Comparison of ENCODE assay signal across 28 mouse cellular contexts in the genomic region with DNA sequence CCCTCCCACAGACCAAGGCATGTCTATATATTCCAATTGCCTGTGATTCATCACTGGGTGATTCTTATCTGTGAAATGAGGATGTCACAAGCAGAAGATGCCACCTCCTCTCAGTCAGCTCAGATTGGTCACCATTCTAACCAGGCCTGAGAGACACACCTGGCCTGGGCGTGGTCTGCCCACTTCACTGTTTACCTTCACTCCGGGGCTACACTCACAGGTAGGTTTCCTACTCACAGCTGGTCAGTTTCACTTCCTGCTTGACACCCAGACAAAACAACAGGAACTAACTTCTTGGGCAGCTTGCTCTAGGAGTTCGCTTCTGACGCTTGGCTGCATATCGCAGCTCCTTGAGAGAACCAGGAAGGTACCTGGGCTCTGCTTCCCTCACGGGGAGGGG. TPM values are rescaled to one million over a fixed set of nuclear protein-coding genes. Genes with fewer than 3 reads are reported as not detected.
DNase-seq lines count a peak whose midpoint lies in the region; ATAC-seq and TF ChIP-seq lines count a peak whose summit lies in the region.
"Had no signal": no experiment of that assay in that cellular context is flagged by ENCODE, and none has a peak within 500 bp of the region (broad histone marks: within the 10 kb centered on the region; RNA-seq: fewer than 3 reads in every experiment).

No protein-coding gene starts in this region.

- H3K9ac ChIP-seq in lung, postnatal 0 days (replicated peaks; ENCODE audit: low read depth), result no peak overlapping the region
- H3K9ac ChIP-seq in intestine, embryonic 15.5 days, result no peak overlapping the region
- H3K9ac ChIP-seq: heart, embryonic 13.5 days; hindbrain, embryonic 12.5 days; liver, embryonic 15.5 days; midbrain, embryonic 13.5 days had no signal

- peak; percentile 35 for DNase-seq in lung, postnatal 25 days (ENCODE audit: low spot score)
- DNase-seq in lung, postnatal 0 days (ENCODE audit: low spot score), result no peak
- peak; percentile 79 for DNase-seq in A20 (ENCODE audit: low read depth, low spot score)
- DNase-seq in heart, postnatal 4 days, result no peak
- DNase-seq in frontal cortex, postnatal 25 days (ENCODE audit: low spot score in 2 of 2), result no peak
- DNase-seq in layer of hippocampus, postnatal 10 days (ENCODE audit: low spot score in 2 of 2), result no peak
- DNase-seq: adrenal gland, postnatal 10 days; cerebellum, adult 2 months; gastrocnemius, postnatal 25 days; heart, adult 18-20 months; heart, postnatal 14 days; kidney, adult 8-10 months; kidney, postnatal 10 days; liver; retina, postnatal 1 day; right cerebral cortex, postnatal 25 days; thymus, postnatal 36 days had no signal

- no peak for TF ChIP-seq EP300 in lung, postnatal 0 days (IDR thresholded peaks at IDR 0.05)

- no peak for TF ChIP-seq POLR2A in small intestine, adult 2 months (IDR thresholded peaks at IDR 0.05; ENCODE audit: low read depth, low read length)

- no peaks in the 10 kb centered on the region for H3K4me1 ChIP-seq in lung, postnatal 0 days (ENCODE audit: insufficient read depth, low read depth, low read length)
- H3K4me1 ChIP-seq in intestine, embryonic 15.5 days (replicated peaks), result no peaks in the 10 kb centered on the region
- H3K4me1 ChIP-seq in small intestine, adult 2 months (ENCODE audit: control insufficient read depth, insufficient read depth, insufficient read length, low read length), result peaks cover 2% of the 10 kb centered on the region; the same call in 1 of the 2 replicates
- H3K4me1 ChIP-seq: hindbrain, embryonic 12.5 days; limb, embryonic 10.5 days; liver, embryonic 15.5 days; midbrain, embryonic 13.5 days had no signal

- no peaks in the 10 kb centered on the region for H3K27me3 ChIP-seq in lung, postnatal 0 days (replicated peaks; ENCODE audit: insufficient read depth, low read length)
- no peaks in the 10 kb centered on the region for H3K27me3 ChIP-seq in intestine, embryonic 15.5 days (replicated peaks)
- H3K27me3 ChIP-seq in small intestine, adult 2 months (ENCODE audit: control insufficient read depth, insufficient read depth, low read length), result no peaks in the 10 kb centered on the region
- H3K27me3 ChIP-seq: heart, embryonic 13.5 days; hindbrain, embryonic 12.5 days; liver, embryonic 15.5 days; megakaryocyte, embryonic 14.5 days; midbrain, embryonic 13.5 days had no signal

- no peak overlapping the region for H3K27ac ChIP-seq in lung, postnatal 0 days (ENCODE audit: low read length)
- H3K27ac ChIP-seq in intestine, embryonic 15.5 days, result no peak overlapping the region
- H3K27ac ChIP-seq in small intestine, adult 2 months (ENCODE audit: insufficient read depth, low read depth, low read length), result peak overlapping the region; percentile 48
- H3K27ac ChIP-seq: heart, embryonic 13.5 days; hindbrain, embryonic 12.5 days; layer of hippocampus, adult 2 months; left cerebral cortex, adult 2 months; limb, embryonic 10.5 days; liver, embryonic 15.5 days; midbrain, embryonic 13.5 days had no signal

- peaks cover 19% of the 10 kb centered on the region; the same call in 1 of the 2 replicates for H3K36me3 ChIP-seq in lung, postnatal 0 days (ENCODE audit: insufficient read depth, low read length)
- peaks cover 17% of the 10 kb centered on the region for H3K36me3 ChIP-seq in intestine, embryonic 15.5 days
- H3K36me3 ChIP-seq in small intestine, adult 2 months (ENCODE audit: control insufficient read depth, insufficient read depth, low read length), result peaks cover 31% of the 10 kb centered on the region

- H3K4me2 ChIP-seq in lung, postnatal 0 days (replicated peaks; ENCODE audit: low read depth, low read length), result no peak overlapping the region
- H3K4me2 ChIP-seq in intestine, embryonic 15.5 days (replicated peaks), result no peak overlapping the region
- H3K4me2 ChIP-seq: heart, embryonic 13.5 days; hindbrain, embryonic 12.5 days; liver, embryonic 15.5 days; midbrain, embryonic 13.5 days had no signal

- H3K9me3 ChIP-seq in lung, postnatal 0 days (ENCODE audit: low read length), result no peaks in the 10 kb centered on the region
- H3K9me3 ChIP-seq in intestine, embryonic 15.5 days, result no peaks in the 10 kb centered on the region
- H3K9me3 ChIP-seq: heart, embryonic 13.5 days; hindbrain, embryonic 12.5 days; limb, embryonic 10.5 days; liver, embryonic 15.5 days; megakaryocyte, embryonic 14.5 days; midbrain, embryonic 13.5 days had no signal

- no peak overlapping the region for H3K4me3 ChIP-seq in lung, postnatal 0 days (ENCODE audit: low read depth, low read length)
- H3K4me3 ChIP-seq in intestine, embryonic 15.5 days (replicated peaks), result no peak overlapping the region
- H3K4me3 ChIP-seq in small intestine, adult 2 months (ENCODE audit: low read depth, low read length), result no peak overlapping the region
- H3K4me3 ChIP-seq: heart, embryonic 13.5 days; hindbrain, embryonic 12.5 days; layer of hippocampus, adult 2 months; left cerebral cortex, adult 2 months; limb, embryonic 10.5 days; liver, embryonic 15.5 days; megakaryocyte, embryonic 14.5 days; midbrain, embryonic 13.5 days had no signal

- 67% methylated on average over 6 of the region's 6 CpGs for WGBS in lung, postnatal 0 days
- 73% methylated on average over 6 of the region's 6 CpGs for WGBS in intestine, embryonic 15.5 days
- WGBS in small intestine, adult 2 months, result 46% methylated on average over 6 of the region's 6 CpGs

- ATAC-seq in lung, postnatal 0 days, result no peak
- ATAC-seq in intestine, embryonic 15.5 days, result peak; percentile 78
- ATAC-seq: forebrain, embryonic 14.5 days; midbrain, embryonic 13.5 days had no signal

- TF ChIP-seq CTCF in lung, postnatal 0 days (IDR thresholded peaks at IDR 0.05), result no peak
- no peak for TF ChIP-seq CTCF in small intestine, adult 2 months (IDR thresholded peaks at IDR 0.05; ENCODE audit: extremely low read depth, insufficient read length, insufficient replicate concordance, low read depth, low read length)

RNA-seq across cellular contexts. Expression of a gene that starts 19.4 kb away (rescaled TPM):
- 382 and 428 TPM in 2 replicates for polyA plus RNA-seq in lung, postnatal 0 days (2015; fragmentation: Nextera tagmentation; extraction: Ambion mirVana)
- polyA plus RNA-seq in intestine, embryonic 15.5 days (2015; fragmentation: Nextera tagmentation; extraction: Ambion mirVana), result 131 and 146 TPM in 2 replicates
- polyA plus RNA-seq in small intestine, adult 2 months (2012; rRNA removed), result 85.8 and 215 TPM in 2 replicates
- total RNA-seq in heart, postnatal 4 days (2021), result 100 to 1,000 TPM; 410 to 462 TPM
- total RNA-seq in layer of hippocampus, postnatal 10 days (2021), result 100 to 1,000 TPM; 416 to 434 TPM

RNA-seq across cellular contexts. Expression of a gene that starts 59.1 kb away (rescaled TPM):
- 332 TPM in 2 replicates for polyA plus RNA-seq in lung, postnatal 0 days (2015; fragmentation: Nextera tagmentation; extraction: Ambion mirVana)
- 332 and 349 TPM in 2 replicates for polyA plus RNA-seq in intestine, embryonic 15.5 days (2015; fragmentation: Nextera tagmentation; extraction: Ambion mirVana)
- 55.3 and 99.3 TPM in 2 replicates for polyA plus RNA-seq in small intestine, adult 2 months (2012; rRNA removed)
- 100 to 1,000 TPM; 211 to 218 TPM for total RNA-seq in heart, postnatal 4 days (2021)
- 100 to 1,000 TPM; 360 to 414 TPM for total RNA-seq in layer of hippocampus, postnatal 10 days (2021)

Comparison
In these comparisons a context has a peak if more than half of its experiments do, and no peak if none do; other contexts are left out.
1. DNase-seq: peak in lung, postnatal 25 days (single experiment) and A20 (single experiment); none in lung, postnatal 0 days (single experiment), heart, postnatal 4 days (single experiment), frontal cortex, postnatal 25 days (0 of 2) and layer of hippocampus, postnatal 10 days (0 of 2).